Mouse (Mus musculus): ENCODE results near the gene Zpbp2. TPM values are rescaled to one million over a fixed set of nuclear protein-coding genes. Genes with fewer than 3 reads are reported as not detected.

Zpbp2 gene
- polyA plus RNA-seq, 1 experiment: 0.10 TPM

GRCm38 (mm10) chr11:98553966-98554365, 3.1 kb downstream of the Zpbp2 start:
- DNase-seq (ENCODE audit: extremely low spot score in 1 of 2, low spot score in 1 of 2): no peak

- no peak for DNase-seq (ENCODE audit: extremely low spot score in 1 of 2, low spot score in 1 of 2)
These were observed 4.3 kb downstream of the Zpbp2 start for GRCm38 (mm10) chr11:98555124-98555700.

- no peak for DNase-seq (ENCODE audit: extremely low spot score in 1 of 2, low spot score in 1 of 2)
These were observed 10.0 kb downstream of the Zpbp2 start for GRCm38 (mm10) chr11:98560942-98561341.

GRCm38 (mm10) chr11:98563025-98563424, 12.1 kb downstream of the Zpbp2 start:
- no peak for DNase-seq (ENCODE audit: extremely low spot score in 1 of 2, low spot score in 1 of 2)

- DNase-seq (ENCODE audit: extremely low spot score in 1 of 2, low spot score in 1 of 2): no peak
These were observed 13.1 kb downstream of the Zpbp2 start for GRCm38 (mm10) chr11:98563921-98564414.

- no peak for DNase-seq (ENCODE audit: extremely low spot score in 1 of 2, low spot score in 1 of 2)
These were observed 17.4 kb downstream of the Zpbp2 start for GRCm38 (mm10) chr11:98568326-98568725.

- no peak for DNase-seq (ENCODE audit: extremely low spot score in 1 of 2, low spot score in 1 of 2)
These were observed 18.6 kb downstream of the Zpbp2 start for GRCm38 (mm10) chr11:98569461-98569860.

- DNase-seq (ENCODE audit: extremely low spot score in 1 of 2, low spot score in 1 of 2): no peak
These were observed 26.9 kb downstream of the Zpbp2 start for GRCm38 (mm10) chr11:98577776-98578175.

GRCm38 (mm10) chr11:98580301-98581121, 29.6 kb downstream of the Zpbp2 start:
- DNase-seq (ENCODE audit: extremely low spot score in 1 of 2, low spot score in 1 of 2): no peak

GRCm38 (mm10) chr11:98581286-98582029, 30.6 kb downstream of the Zpbp2 start:
- DNase-seq (ENCODE audit: extremely low spot score in 1 of 2, low spot score in 1 of 2): no peak

GRCm38 (mm10) chr11:98582030-98582388, 31.1 kb downstream of the Zpbp2 start:
- no peak for DNase-seq (ENCODE audit: extremely low spot score in 1 of 2, low spot score in 1 of 2)

- DNase-seq (ENCODE audit: extremely low spot score in 1 of 2, low spot score in 1 of 2): no peak
These were observed 31.8 kb downstream of the Zpbp2 start for GRCm38 (mm10) chr11:98582551-98583264.

- DNase-seq (ENCODE audit: extremely low spot score in 1 of 2, low spot score in 1 of 2): no peak
These were observed 32.3 kb downstream of the Zpbp2 start for GRCm38 (mm10) chr11:98583265-98583552.

- no peak for DNase-seq (ENCODE audit: extremely low spot score in 1 of 2, low spot score in 1 of 2)
These were observed 32.7 kb downstream of the Zpbp2 start for GRCm38 (mm10) chr11:98583571-98583970.

- DNase-seq (ENCODE audit: extremely low spot score in 1 of 2, low spot score in 1 of 2): no peak
These were observed 33.2 kb downstream of the Zpbp2 start for GRCm38 (mm10) chr11:98584146-98584545.

- no peak for DNase-seq (ENCODE audit: extremely low spot score in 1 of 2, low spot score in 1 of 2)
These were observed 33.8 kb downstream of the Zpbp2 start for GRCm38 (mm10) chr11:98584629-98585177.

- peak in 1 of 2 experiments; percentile 41 for DNase-seq (ENCODE audit: extremely low spot score in 1 of 2, low spot score in 1 of 2)
These were observed 35.4 kb downstream of the Zpbp2 start for GRCm38 (mm10) chr11:98586087-98586891.

- peak; percentile 96 to 99 for DNase-seq (ENCODE audit: extremely low spot score in 1 of 2, low spot score in 1 of 2)
These were observed 36.1 kb downstream of the Zpbp2 start, which contains the start of gene Ormdl3 for GRCm38 (mm10) chr11:98586892-98587563. TSS of gene Ormdl3 (minus strand) at chr11:98587368.
